Mouse (Mus musculus) embryonic facial prominence, embryonic 11.5 days (tissue): ENCODE data around the gene Epha10. TPM values are rescaled to one million over a fixed set of nuclear protein-coding genes. Genes with fewer than 3 reads are reported as not detected.

ENCODE experiments used
- ATAC-seq: fragments of 200-750 bp; cut with Nextera tagmentation; replicated peaks from 2 replicates; pipeline ENCODE4 v1.8.0; 2017; ENCODE audit warnings: low read depth; ENCODE audit not compliant: insufficient number of reproducible peaks, low FRiP score, low TSS enrichment
- DNase-seq: peaks from one replicate; pipeline ENCODE4 v3.0.0-alpha.2; 2015; ENCODE audit warnings: low spot score
- H3K27ac ChIP-seq: fragments of 300-500 bp; sonication (generic); replicated peaks from 2 replicates; pipeline ENCODE4 v1.5.1; 2014; ENCODE audit warnings: mild to moderate bottlenecking, low read depth, low read length, control low read depth
- H3K27me3 ChIP-seq: fragments of 300-500 bp; sonication (generic); 2 replicates; pipeline ENCODE4 v1.6.1; 2014; ENCODE audit warnings: mild to moderate bottlenecking, low read length, moderate library complexity, mixed read lengths; ENCODE audit not compliant: control insufficient read depth, insufficient read depth
- H3K36me3 ChIP-seq: fragments of 300-500 bp; sonication (generic); replicated peaks from 2 replicates; pipeline ENCODE4 v1.6.1; 2014; ENCODE audit warnings: low read depth, mild to moderate bottlenecking, low read length, moderate library complexity, mixed read lengths; ENCODE audit not compliant: control insufficient read depth, insufficient read depth
- H3K4me1 ChIP-seq: fragments of 300-500 bp; sonication (generic); 2 replicates; pipeline ENCODE4 v1.6.1; 2014; ENCODE audit warnings: low read length, mixed read lengths; ENCODE audit not compliant: control insufficient read depth, insufficient read depth
- H3K4me2 ChIP-seq: fragments of 300-500 bp; sonication (generic); 2 replicates; pipeline ENCODE4 v1.6.1; 2014; ENCODE audit warnings: low read depth, mild to moderate bottlenecking, control low read depth, low read length, moderate library complexity
- H3K4me3 ChIP-seq: fragments of 300-500 bp; sonication (generic); 2 replicates; pipeline ENCODE4 v1.5.1; 2014; ENCODE audit warnings: low read depth, low read length, control low read depth
- H3K9ac ChIP-seq: fragments of 300-500 bp; sonication (generic); replicated peaks from 2 replicates; pipeline ENCODE4 v1.6.1; 2014; ENCODE audit warnings: mild to moderate bottlenecking, control low read depth, low read length
- H3K9me3 ChIP-seq: fragments of 300-500 bp; sonication (generic); replicated peaks from 2 replicates; pipeline ENCODE4 v1.6.1; 2016; ENCODE audit warnings: mild to moderate bottlenecking, low read length, inconsistent platforms, mixed read lengths; ENCODE audit not compliant: control insufficient read depth
- WGBS: fragments of 180-500 bp; shearing (Covaris S2); extraction: QIAGEN DNeasy Blood & Tissue Kit; methylation state at CpG from one replicate; pipeline ENCODE4 v1.1.7; 2014; 5-methylcytosine and 5-hydroxymethylcytosine counted together
- polyA plus RNA-seq: library from polyadenylated mRNA; unstranded; fragments of >200 nt; fragmentation: Nextera tagmentation; extraction: Ambion mirVana; gene quantifications from 2 replicates; pipeline ENCODE4 v1.2.1, GENCODE M21; 2014

Epha10 gene
- polyA plus RNA-seq, 1 experiment from 2014 or later, result 0.55 TPM

DNA sequence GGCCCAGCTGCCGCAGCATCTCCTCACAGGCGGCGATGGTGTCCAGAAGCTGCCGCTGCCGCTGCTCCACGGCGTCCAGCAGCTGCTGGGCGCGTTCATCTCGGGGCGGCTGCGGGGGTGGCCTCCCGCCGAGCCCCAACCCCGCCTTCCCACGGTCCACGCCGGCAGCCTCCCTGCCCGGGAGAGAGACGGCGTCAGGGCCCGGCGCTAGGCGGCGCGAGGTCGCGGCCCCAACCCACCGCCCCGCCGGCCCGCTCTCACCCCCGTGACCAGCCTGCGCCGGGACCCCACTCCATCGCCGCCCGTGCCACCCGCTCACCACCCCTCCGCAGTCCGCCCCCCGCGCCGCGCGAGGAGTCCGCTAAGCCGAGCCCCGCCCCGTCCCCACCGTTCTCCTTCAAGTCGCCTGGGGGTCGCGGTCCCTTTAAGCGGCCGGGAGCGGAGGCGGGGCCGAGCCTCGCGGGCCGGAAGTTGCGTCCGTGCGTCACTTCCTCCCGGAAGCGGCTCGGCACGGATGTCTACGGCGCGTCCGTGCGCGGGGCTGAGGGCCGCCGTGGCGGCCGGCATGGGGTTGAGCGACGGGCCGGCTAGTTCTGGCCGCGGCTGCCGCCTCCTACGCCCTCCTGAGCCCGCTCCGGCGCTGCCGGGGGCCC, 30.3 kb upstream of the Epha10 start, which contains the start of gene Yrdc:
TSS of gene Yrdc (plus strand) at position 419 of the 653 bp plus-strand sequence.
- H3K9me3 ChIP-seq, result no peaks in the 10 kb centered on the region
- no peaks in the 10 kb centered on the region for H3K27me3 ChIP-seq
- H3K36me3 ChIP-seq, result no peaks in the 10 kb centered on the region
- peak; percentile 96 for DNase-seq
- WGBS, result under 1% methylated on average over 68 of the region's 90 CpGs
- peak; percentile 88 for ATAC-seq
- H3K4me2 ChIP-seq, result peak within 1 kb of the TSS; percentile 73
- peak within 1 kb of the TSS; percentile 98 for H3K4me3 ChIP-seq
- peak within 1 kb of the TSS; percentile 81 for H3K27ac ChIP-seq
- H3K4me1 ChIP-seq, result 0 out of 2 replicates have a peak, but pooled peaks cover 6% of the 10 kb centered on the region
- peak within 1 kb of the TSS; percentile 91 for H3K9ac ChIP-seq

DNA sequence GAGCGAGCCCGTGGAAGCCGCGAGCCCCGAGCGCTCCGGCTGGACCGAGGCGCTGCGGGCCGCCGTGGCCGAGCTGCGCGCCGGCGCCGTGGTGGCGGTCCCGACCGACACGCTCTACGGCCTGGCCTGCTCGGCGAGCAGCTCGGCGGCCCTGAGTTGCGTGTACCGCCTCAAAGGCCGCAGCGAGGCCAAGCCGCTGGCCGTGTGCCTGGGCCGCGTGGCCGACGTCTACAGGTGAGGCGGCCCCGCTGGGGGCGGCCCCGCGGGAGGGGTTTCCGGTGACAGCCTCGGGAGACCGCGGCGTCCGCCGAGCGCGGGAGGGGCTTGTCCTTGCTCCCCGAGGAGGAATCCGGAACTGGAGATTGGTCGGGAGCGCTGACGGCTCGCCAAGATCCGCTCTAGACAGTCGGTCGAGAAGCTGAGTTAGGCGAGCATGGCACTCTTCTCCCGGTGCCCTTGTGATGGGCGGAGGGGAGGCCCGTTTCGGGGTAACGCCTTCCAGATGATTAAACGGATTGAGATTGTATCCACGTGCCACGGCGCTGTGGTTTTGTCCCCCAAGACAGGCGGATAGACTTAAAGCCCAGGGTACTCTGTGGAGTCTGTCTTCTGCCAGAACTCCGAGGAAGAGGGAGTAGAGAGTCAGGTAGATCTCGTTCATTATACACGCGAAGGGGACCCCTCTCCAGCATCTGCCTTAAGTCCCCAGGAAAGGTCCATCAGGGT, 29.6 kb upstream of the Epha10 start, which contains the start of gene 1110065P20Rik:
TSS of gene 1110065P20Rik (minus strand) at position 264 of the 726 bp plus-strand sequence.
- peak within 1 kb of the TSS; percentile 91 for H3K9ac ChIP-seq
- peak; percentile 36 for DNase-seq
- no peaks in the 10 kb centered on the region for H3K27me3 ChIP-seq
- H3K27ac ChIP-seq, result peak within 1 kb of the TSS; percentile 81
- H3K4me2 ChIP-seq, result peak within 1 kb of the TSS; percentile 73
- peak; percentile 32 for ATAC-seq
- H3K4me1 ChIP-seq, result 0 out of 2 replicates have a peak, but pooled peaks cover 6% of the 10 kb centered on the region
- H3K4me3 ChIP-seq, result peak within 1 kb of the TSS; percentile 98
- H3K9me3 ChIP-seq, result no peaks in the 10 kb centered on the region
- no peaks in the 10 kb centered on the region for H3K36me3 ChIP-seq
- WGBS, result under 1% methylated on average over 74 of the region's 75 CpGs

- DNase-seq, result no peak
- H3K4me3 ChIP-seq, result no peak overlapping the region
Measured at GRCm38 (mm10) chr4:124856294-124856693, 24.4 kb upstream of the Epha10 start.

GRCm38 (mm10) chr4:124858370-124858769, 22.3 kb upstream of the Epha10 start:
- H3K4me1 ChIP-seq, result peaks cover 2% of the 10 kb centered on the region; the same call in 1 of the 2 replicates
- H3K4me3 ChIP-seq, result no peak overlapping the region
- 71% methylated on average over 5 of the region's 5 CpGs for WGBS
- ATAC-seq (no peak), DNase-seq (no peak)
- H3K36me3 ChIP-seq, result no peaks in the 10 kb centered on the region
- no peaks in the 10 kb centered on the region for H3K9me3 ChIP-seq
- peaks cover 21% of the 10 kb centered on the region for H3K27me3 ChIP-seq
- H3K9ac ChIP-seq, result no peak overlapping the region
- H3K4me2 ChIP-seq, result no peak overlapping the region
- no peak overlapping the region for H3K27ac ChIP-seq

More at GRCm38 (mm10) chr4:124856294-124856693, 24.4 kb upstream of the Epha10 start:
- no peak for ATAC-seq
- H3K9ac ChIP-seq, result no peak overlapping the region
- peaks cover 7% of the 10 kb centered on the region for H3K27me3 ChIP-seq
- 0 out of 2 replicates have a peak, but pooled peaks cover 3% of the 10 kb centered on the region for H3K4me1 ChIP-seq
- no peaks in the 10 kb centered on the region for H3K36me3 ChIP-seq
- WGBS, result 92% methylated on average over 8 of the region's 8 CpGs
- no peaks in the 10 kb centered on the region for H3K9me3 ChIP-seq
- no peak overlapping the region for H3K4me2 ChIP-seq
- H3K27ac ChIP-seq, result no peak overlapping the region

DNA sequence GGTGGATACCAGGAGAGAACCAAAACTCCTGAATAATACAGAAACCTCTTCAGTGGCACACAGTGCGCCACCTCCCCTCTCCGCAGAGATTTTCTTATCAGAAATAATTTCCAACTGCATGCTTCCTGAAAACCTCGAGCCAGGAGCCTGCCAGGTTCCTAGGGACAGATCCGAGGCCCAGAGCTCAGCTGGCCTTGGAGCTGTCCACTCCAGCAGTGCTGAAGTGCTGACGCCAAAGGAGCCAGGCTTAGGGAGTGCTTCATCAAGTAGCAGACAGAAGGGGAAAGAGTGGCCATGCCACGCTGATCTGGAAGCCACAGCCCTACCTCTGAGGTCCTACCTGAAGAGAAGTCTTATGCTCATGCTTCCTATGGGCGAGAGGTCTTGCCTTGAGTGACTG, 20.3 kb upstream of the Epha10 start:
- 17% methylated on average over 7 of the region's 7 CpGs for WGBS
- Histone ChIP-seq H3K27me3 (peaks cover 21% of the 10 kb centered on the region), H3K36me3 (no peaks in the 10 kb centered on the region), H3K27ac (no peak overlapping the region), H3K9me3 (no peaks in the 10 kb centered on the region), H3K4me2 (no peak overlapping the region), H3K4me1 (peaks cover 2% of the 10 kb centered on the region; the same call in 1 of the 2 replicates), H3K4me3 (no peak overlapping the region), H3K9ac (no peak overlapping the region)
- DNase-seq (peak; percentile 89), ATAC-seq (no peak)

- 3% methylated on average over 59 of the region's 77 CpGs for WGBS
- H3K4me2 ChIP-seq, result peak within 1 kb of the TSS; percentile 79
- no peaks in the 10 kb centered on the region for H3K36me3 ChIP-seq
- peaks cover 21% of the 10 kb centered on the region for H3K27me3 ChIP-seq
- peak within 1 kb of the TSS; percentile 55 for H3K4me3 ChIP-seq
- peak within 1 kb of the TSS; percentile 60 for H3K9ac ChIP-seq
- no peak within 1 kb of the TSS for H3K27ac ChIP-seq
- ATAC-seq (peak; percentile 50), DNase-seq (no peak)
- H3K9me3 ChIP-seq, result no peaks in the 10 kb centered on the region
- peaks cover 2% of the 10 kb centered on the region; the same call in 1 of the 2 replicates for H3K4me1 ChIP-seq
Measured at GRCm38 (mm10) chr4:124861283-124862188, 19.2 kb upstream of the Epha10 start, which contains the start of gene Maneal. Maneal (minus strand) TSS chr4:124862171.

DNA sequence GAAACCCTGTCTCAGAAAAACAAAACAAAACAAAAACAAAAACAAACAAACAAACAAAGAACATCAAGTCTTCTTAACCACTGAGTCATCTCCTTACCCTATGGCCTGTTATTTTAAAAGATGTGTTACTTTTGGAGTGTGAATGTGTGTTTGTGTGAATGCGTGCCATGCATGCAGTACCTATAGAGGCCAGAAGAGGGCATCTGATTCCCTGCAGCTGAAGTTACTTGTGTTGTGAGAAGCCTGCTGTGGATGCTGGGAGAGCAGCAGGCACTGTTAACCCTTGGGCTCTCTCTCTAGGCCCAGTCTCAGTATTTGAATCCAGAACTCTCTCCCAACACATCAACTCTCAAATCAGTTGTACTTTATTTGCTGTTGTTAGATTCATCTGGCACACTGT, 8.0 kb upstream of the Epha10 start:
- Histone ChIP-seq H3K9ac (no peak overlapping the region), H3K27ac (no peak overlapping the region), H3K9me3 (no peaks in the 10 kb centered on the region), H3K27me3 (no peaks in the 10 kb centered on the region), H3K4me3 (no peak overlapping the region), H3K4me2 (no peak overlapping the region), H3K36me3 (no peaks in the 10 kb centered on the region), H3K4me1 (no peaks in the 10 kb centered on the region)
- ATAC-seq (no peak), DNase-seq (no peak)
- WGBS, result 100% methylated on average over 1 of the region's 1 CpGs
